Comparison of ENCODE assay signal across 13 mouse cellular contexts in genomic region chr2:179379691-179380443, GRCm38 (mm10).
DNase-seq lines count a peak whose midpoint lies in the region; ATAC-seq lines count a peak whose summit lies in the region.
"Had no signal": no experiment of that assay in that cellular context is flagged by ENCODE, and none has a peak within 500 bp of the region (broad histone marks: within the 10 kb centered on the region; RNA-seq: fewer than 3 reads in every experiment).

No protein-coding gene starts in this region.

- no peak overlapping the region for H3K4me3 ChIP-seq in hindbrain, embryonic 10.5 days
- no peak overlapping the region for H3K4me3 ChIP-seq in hindbrain, embryonic 11.5 days (ENCODE audit: low read depth, low read length)
- no peak overlapping the region for H3K4me3 ChIP-seq in embryonic facial prominence, embryonic 14.5 days (ENCODE audit: low read depth, low read length)
- no peak overlapping the region for H3K4me3 ChIP-seq in hindbrain, embryonic 13.5 days
- no peak overlapping the region for H3K4me3 ChIP-seq in midbrain, embryonic 13.5 days (replicated peaks)
- H3K4me3 ChIP-seq: heart, embryonic 13.5 days; stomach, embryonic 15.5 days had no signal

- no peak overlapping the region for H3K4me2 ChIP-seq in hindbrain, embryonic 11.5 days (replicated peaks; ENCODE audit: low read depth, low read length)
- no peak overlapping the region for H3K4me2 ChIP-seq in embryonic facial prominence, embryonic 14.5 days (ENCODE audit: low read depth, low read length)
- H3K4me2 ChIP-seq in hindbrain, embryonic 13.5 days: no peak overlapping the region
- no peak overlapping the region for H3K4me2 ChIP-seq in midbrain, embryonic 13.5 days (replicated peaks)
- H3K4me2 ChIP-seq: heart, embryonic 13.5 days; stomach, embryonic 15.5 days had no signal

- ATAC-seq in hindbrain, embryonic 11.5 days (ENCODE audit: low FRiP score): no peak
- peak; percentile 63; the same call in 1 of the 2 replicates for ATAC-seq in embryonic facial prominence, embryonic 14.5 days (ENCODE audit: low read depth)
- peak; percentile 66; the same call in 1 of the 2 replicates for ATAC-seq in hindbrain, embryonic 13.5 days (ENCODE audit: low FRiP score)
- ATAC-seq in midbrain, embryonic 13.5 days: no peak; the same call in 1 of the 2 replicates

- H3K27ac ChIP-seq in hindbrain, embryonic 10.5 days: peak overlapping the region; percentile 23; the same call in 1 of the 2 replicates
- H3K27ac ChIP-seq in hindbrain, embryonic 11.5 days (ENCODE audit: low read depth, low read length): no peak overlapping the region
- no peak overlapping the region for H3K27ac ChIP-seq in embryonic facial prominence, embryonic 14.5 days (replicated peaks; ENCODE audit: low read depth, low read length)
- peak overlapping the region; percentile 64; the same call in 1 of the 2 replicates for H3K27ac ChIP-seq in hindbrain, embryonic 13.5 days
- H3K27ac ChIP-seq in midbrain, embryonic 13.5 days: peak overlapping the region; percentile 59
- H3K27ac ChIP-seq: heart, embryonic 13.5 days; stomach, embryonic 15.5 days had no signal

- DNase-seq in hindbrain, embryonic 10.5 days (ENCODE audit: low spot score): no peak
- no peak for DNase-seq in hindbrain, embryonic 11.5 days (ENCODE audit: low spot score)
- peak; percentile 14 for DNase-seq in embryonic facial prominence, embryonic 14.5 days (ENCODE audit: low spot score)
- DNase-seq in lung, postnatal 36 days: no peak
- DNase-seq in urinary bladder, adult 18-20 months (ENCODE audit: low spot score in 2 of 2): no peak
- DNase-seq in adrenal gland, adult 2 months: no peak
- DNase-seq: B cell, adult 2 months; cerebellum, postnatal 10 days; gastrocnemius, postnatal 36 days had no signal

- H3K4me1 ChIP-seq in hindbrain, embryonic 10.5 days (replicated peaks): peaks cover 18% of the 10 kb centered on the region
- no peaks in the 10 kb centered on the region for H3K4me1 ChIP-seq in hindbrain, embryonic 11.5 days (replicated peaks; ENCODE audit: control insufficient read depth, insufficient read depth, low read length)
- H3K4me1 ChIP-seq in embryonic facial prominence, embryonic 14.5 days (ENCODE audit: control insufficient read depth, insufficient read depth, low read length): peaks cover 7% of the 10 kb centered on the region
- peaks cover 15% of the 10 kb centered on the region for H3K4me1 ChIP-seq in hindbrain, embryonic 13.5 days (replicated peaks)
- H3K4me1 ChIP-seq in midbrain, embryonic 13.5 days (replicated peaks): peaks cover 20% of the 10 kb centered on the region
- H3K4me1 ChIP-seq: heart, embryonic 13.5 days had no signal

- H3K36me3 ChIP-seq in hindbrain, embryonic 10.5 days: no peaks in the 10 kb centered on the region
- H3K36me3 ChIP-seq in hindbrain, embryonic 11.5 days (ENCODE audit: control insufficient read depth, insufficient read depth, low read length): no peaks in the 10 kb centered on the region
- no peaks in the 10 kb centered on the region for H3K36me3 ChIP-seq in embryonic facial prominence, embryonic 14.5 days (ENCODE audit: control insufficient read depth, insufficient read depth, low read length)
- H3K36me3 ChIP-seq in hindbrain, embryonic 13.5 days: no peaks in the 10 kb centered on the region
- H3K36me3 ChIP-seq in midbrain, embryonic 13.5 days: no peaks in the 10 kb centered on the region
- H3K36me3 ChIP-seq: heart, embryonic 13.5 days; stomach, embryonic 15.5 days had no signal

- 74% methylated on average over 11 of the region's 11 CpGs for WGBS in hindbrain, embryonic 10.5 days
- 72% methylated on average over 11 of the region's 11 CpGs for WGBS in hindbrain, embryonic 11.5 days
- WGBS in embryonic facial prominence, embryonic 14.5 days: 49% methylated on average over 11 of the region's 11 CpGs
- 61% methylated on average over 11 of the region's 11 CpGs for WGBS in hindbrain, embryonic 13.5 days
- WGBS in midbrain, embryonic 13.5 days: 63% methylated on average over 11 of the region's 11 CpGs

- no peak overlapping the region for H3K9ac ChIP-seq in hindbrain, embryonic 11.5 days (ENCODE audit: low read depth, low read length)
- H3K9ac ChIP-seq in embryonic facial prominence, embryonic 14.5 days (ENCODE audit: low read depth, low read length): no peak overlapping the region
- H3K9ac ChIP-seq in hindbrain, embryonic 13.5 days: peak overlapping the region; percentile 16
- peak overlapping the region; percentile 15; the same call in 1 of the 2 replicates for H3K9ac ChIP-seq in midbrain, embryonic 13.5 days (replicated peaks)
- H3K9ac ChIP-seq: heart, embryonic 13.5 days; stomach, embryonic 15.5 days had no signal

- no peaks in the 10 kb centered on the region for H3K9me3 ChIP-seq in hindbrain, embryonic 10.5 days
- no peaks in the 10 kb centered on the region for H3K9me3 ChIP-seq in hindbrain, embryonic 11.5 days (ENCODE audit: control insufficient read depth, low read length)
- no peaks in the 10 kb centered on the region for H3K9me3 ChIP-seq in embryonic facial prominence, embryonic 14.5 days (ENCODE audit: control insufficient read depth, low read length)
- H3K9me3 ChIP-seq in hindbrain, embryonic 13.5 days: no peaks in the 10 kb centered on the region
- H3K9me3 ChIP-seq in midbrain, embryonic 13.5 days: no peaks in the 10 kb centered on the region
- H3K9me3 ChIP-seq: heart, embryonic 13.5 days; stomach, embryonic 15.5 days had no signal

- H3K27me3 ChIP-seq in hindbrain, embryonic 10.5 days (ENCODE audit: insufficient read depth, poor library complexity, severe bottlenecking): no peaks in the 10 kb centered on the region
- H3K27me3 ChIP-seq in hindbrain, embryonic 11.5 days (ENCODE audit: control insufficient read depth, insufficient read depth, low read length): no peaks in the 10 kb centered on the region
- no peaks in the 10 kb centered on the region for H3K27me3 ChIP-seq in embryonic facial prominence, embryonic 14.5 days (replicated peaks; ENCODE audit: control insufficient read depth, insufficient read depth, low read length)
- H3K27me3 ChIP-seq in hindbrain, embryonic 13.5 days: no peaks in the 10 kb centered on the region
- no peaks in the 10 kb centered on the region for H3K27me3 ChIP-seq in midbrain, embryonic 13.5 days
- H3K27me3 ChIP-seq: stomach, embryonic 15.5 days had no signal

Comparison
In these comparisons a context has a peak if more than half of its experiments do, and no peak if none do; other contexts are left out.
1. H3K27ac ChIP-seq: peak in hindbrain, embryonic 10.5 days (single experiment), hindbrain, embryonic 13.5 days (single experiment) and midbrain, embryonic 13.5 days (single experiment); none in hindbrain, embryonic 11.5 days (single experiment) and embryonic facial prominence, embryonic 14.5 days (single experiment).
2. ATAC-seq: peak in embryonic facial prominence, embryonic 14.5 days (single experiment) and hindbrain, embryonic 13.5 days (single experiment); none in hindbrain, embryonic 11.5 days (single experiment) and midbrain, embryonic 13.5 days (single experiment).
3. H3K9ac ChIP-seq: peak in hindbrain, embryonic 13.5 days (single experiment) and midbrain, embryonic 13.5 days (single experiment); none in hindbrain, embryonic 11.5 days (single experiment) and embryonic facial prominence, embryonic 14.5 days (single experiment).